Mouse (Mus musculus) ES-E14 (cell line): Measurements from ENCODE around the gene Plekhm2.

Experiments
- CHD2 ChIP-seq: IDR thresholded peaks from 2 replicates; pipeline ENCODE4 v1.6.1; 2014; ENCODE audit warnings: mild to moderate bottlenecking, low read depth, low read length, inconsistent platforms
- HCFC1 ChIP-seq: IDR thresholded peaks from 2 replicates; pipeline ENCODE4 v1.6.1; 2012; ENCODE audit warnings: low read length, inconsistent platforms, borderline replicate concordance; ENCODE audit not compliant: insufficient read depth
- MAFK ChIP-seq: IDR thresholded peaks from 2 replicates; pipeline ENCODE4 v1.6.1; 2014; ENCODE audit warnings: mild to moderate bottlenecking, low read depth, low read length, inconsistent platforms; ENCODE audit not compliant: insufficient read depth
- ZC3H11A ChIP-seq: IDR thresholded peaks from 2 replicates; pipeline ENCODE4 v1.6.1; 2012; ENCODE audit warnings: low read depth, mild to moderate bottlenecking, inconsistent platforms, low read length, borderline replicate concordance
- ZNF384 ChIP-seq: IDR thresholded peaks from 2 replicates; pipeline ENCODE4 v1.6.1; 2012; ENCODE audit warnings: low read depth, low read length, inconsistent platforms

DNA sequence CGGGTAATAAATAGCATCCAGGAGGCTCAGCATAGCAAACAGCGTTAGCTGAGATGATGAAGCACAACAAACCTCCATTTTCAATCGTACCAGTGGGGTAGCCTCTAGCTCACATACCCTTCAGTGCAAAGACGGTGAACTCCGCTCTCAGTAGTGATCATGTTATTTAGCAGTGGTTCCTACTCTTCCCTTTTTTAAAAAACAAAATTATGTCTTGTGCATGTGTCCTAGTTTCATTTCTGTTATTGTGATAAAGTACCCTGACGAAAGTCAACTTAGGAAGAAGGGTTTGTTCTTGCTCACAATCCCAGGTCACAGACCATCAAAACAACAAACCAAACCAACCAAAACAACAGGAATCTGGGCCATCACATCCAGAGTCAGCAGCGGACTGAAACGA is 18.7 kb downstream of the Plekhm2 start:
- TF ChIP-seq MAFK (no peak), ZNF384 (no peak), ZC3H11A (no peak), HCFC1 (no peak), CHD2 (no peak)
